Mouse (Mus musculus): ENCODE data around the gene Gabrr3.

- no peak for TF ChIP-seq MYOD1 (IDR thresholded peaks at IDR 0.05; ENCODE audit: control insufficient read depth, insufficient read length, low read depth)
- TF ChIP-seq CTCF (IDR thresholded peaks at IDR 0.05; ENCODE audit: control insufficient read depth, insufficient read depth, insufficient read length), result no peak
- no peak for TF ChIP-seq MAX (IDR thresholded peaks at IDR 0.05)
- TF ChIP-seq FOSL1 (IDR thresholded peaks at IDR 0.05; ENCODE audit: insufficient read depth, low read length, poor library complexity, severe bottlenecking), result no peak
- no peak for TF ChIP-seq USF1 (IDR thresholded peaks at IDR 0.05; ENCODE audit: low read depth)
- no peak for TF ChIP-seq CEBPB (IDR thresholded peaks at IDR 0.05; ENCODE audit: low read depth)
- TF ChIP-seq MYOG (IDR thresholded peaks at IDR 0.05; ENCODE audit: control insufficient read depth, extremely low read depth, insufficient read length), result no peak
Measured at GRCm38 (mm10) chr16:59448181-59448580, 41.0 kb downstream of the Gabrr3 start.

Data from C2C12 (cell line).